Mouse (Mus musculus) lung, postnatal 0 days (tissue): ENCODE measurements around the gene Flot1.

Experiments
- CTCF ChIP-seq: IDR thresholded peaks from 2 replicates; pipeline ENCODE4 v1.5.1; 2016; ENCODE audit warnings: antibody characterized with exemption, mild to moderate bottlenecking
- EP300 ChIP-seq: IDR thresholded peaks from 2 replicates; pipeline ENCODE4 v1.6.1; 2016; ENCODE audit warnings: antibody characterized with exemption, mild to moderate bottlenecking, control low read depth

GRCm38 (mm10) chr17:35848112-35848511 lies 25.1 kb downstream of the Flot1 start:
- TF ChIP-seq EP300 (no peak), CTCF (peak; percentile 46)
